Mouse (Mus musculus) 3134 (cell line): Measurements from ENCODE around the gene Tmem30a.
A peak's percentile ranks its signal among the peaks of the same experiment; 100 is the strongest.

ENCODE experiments used
- DNase-seq: peaks from one replicate; pipeline ENCODE4 v3.0.0-alpha.2; 2011; ENCODE audit warnings: low spot score; ENCODE audit not compliant: insufficient read length; ENCODE audit errors: extremely low read depth

Tmem30a gene

DNA sequence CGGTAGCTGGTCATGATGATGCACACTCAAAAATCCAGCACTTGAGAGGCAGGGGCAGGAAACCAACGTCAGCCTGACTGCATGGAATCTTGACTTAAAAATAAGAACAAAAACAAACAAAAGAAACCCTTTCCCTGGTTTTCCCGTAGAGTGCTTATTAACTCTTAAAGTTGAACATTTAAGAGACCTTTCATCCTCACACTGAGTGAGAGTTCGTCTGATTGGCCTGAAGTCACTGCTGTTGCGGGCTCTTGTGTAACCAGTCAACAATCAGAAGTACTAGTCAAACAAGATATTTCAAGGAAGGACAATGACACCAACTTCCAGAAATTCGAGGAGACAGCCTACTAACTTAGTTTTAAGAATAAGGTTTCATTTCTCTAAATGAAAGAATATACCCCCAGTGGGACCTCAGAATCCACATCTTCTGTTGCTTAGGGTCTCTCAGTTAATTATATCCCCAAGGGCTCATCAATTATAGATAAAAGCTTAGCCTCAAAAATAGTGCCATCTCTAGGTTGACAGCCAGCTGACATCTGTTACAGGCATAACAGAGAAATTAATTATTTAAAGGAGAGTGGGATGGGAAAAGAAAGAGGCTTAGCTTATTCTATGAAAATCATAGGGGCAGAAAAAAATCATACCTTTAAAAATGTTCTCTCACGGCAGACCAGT lies 3.3 kb upstream of the Tmem30a start:
- DNase-seq: no peak

GRCm38 (mm10) chr9:79795076-79795475 lies 1.8 kb upstream of the Tmem30a start:
- DNase-seq: no peak

GRCm38 (mm10) chr9:79785794-79786085 lies 7.6 kb downstream of the Tmem30a start:
- DNase-seq: no peak

DNA sequence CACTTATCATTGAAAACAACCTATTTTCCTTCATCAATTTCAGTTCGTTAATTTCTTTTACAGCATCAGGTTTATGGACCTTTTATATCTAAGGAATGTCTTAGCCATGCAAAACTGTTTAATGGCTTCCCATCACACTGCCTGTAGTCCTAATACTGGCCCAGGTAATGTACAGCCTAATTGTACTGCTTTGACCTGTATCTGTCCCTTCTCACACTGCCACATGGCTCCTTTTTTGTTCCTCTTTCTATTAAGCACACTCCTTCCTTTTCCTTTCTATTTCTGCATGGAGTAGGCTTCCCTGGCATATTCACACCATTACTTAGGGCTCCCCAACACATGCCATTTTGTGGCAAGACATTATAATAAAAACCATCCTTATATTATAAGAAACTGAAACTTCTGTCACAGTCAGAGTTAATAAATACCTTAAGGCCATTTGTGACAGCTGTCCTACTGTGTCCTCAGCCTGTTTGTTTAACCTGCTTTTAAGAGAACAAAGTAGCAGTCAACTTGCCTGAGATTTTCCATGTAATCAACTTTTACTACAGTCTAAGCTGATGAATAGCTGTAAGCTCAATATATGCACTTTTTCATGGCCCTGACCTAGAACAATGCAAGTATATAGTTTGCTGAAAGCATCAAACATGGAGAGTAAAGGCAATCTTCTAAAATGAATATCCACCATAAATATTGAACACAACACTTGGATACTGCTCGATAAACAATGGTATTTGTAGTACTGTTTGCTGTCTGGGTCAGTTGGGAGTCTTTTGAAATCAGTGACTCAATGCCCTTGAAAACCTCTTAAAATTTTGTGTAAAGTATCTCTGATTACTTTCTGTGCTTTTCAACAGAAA lies 8.1 kb downstream of the Tmem30a start:
- DNase-seq: no peak

DNA sequence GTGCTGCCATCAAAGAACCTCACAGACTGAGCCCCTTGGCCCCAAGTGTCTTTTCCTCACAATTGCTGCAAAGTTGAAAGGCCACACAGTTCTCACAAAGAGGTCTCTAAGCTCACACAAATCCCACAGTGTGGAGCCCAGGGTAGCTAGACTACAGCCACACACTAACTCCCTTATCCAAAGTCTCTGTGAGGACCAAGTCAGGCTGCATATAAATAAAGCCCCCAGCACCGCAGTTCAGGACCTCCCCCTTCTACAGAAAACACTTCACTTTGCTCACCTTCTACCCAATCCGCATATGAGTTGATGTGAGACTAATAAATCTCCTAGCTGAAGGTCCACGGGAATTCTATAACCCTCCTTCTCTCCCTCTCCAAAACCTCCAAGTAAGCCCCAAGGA lies 8.9 kb downstream of the Tmem30a start:
- no peak for DNase-seq

GRCm38 (mm10) chr9:79779354-79779753 lies 14.0 kb downstream of the Tmem30a start:
- DNase-seq: no peak

- no peak for DNase-seq
Observed at GRCm38 (mm10) chr9:79766991-79767545, 26.2 kb downstream of the Tmem30a start.

GRCm38 (mm10) chr9:79765329-79765728 lies 28.0 kb downstream of the Tmem30a start:
- DNase-seq: no peak

DNA sequence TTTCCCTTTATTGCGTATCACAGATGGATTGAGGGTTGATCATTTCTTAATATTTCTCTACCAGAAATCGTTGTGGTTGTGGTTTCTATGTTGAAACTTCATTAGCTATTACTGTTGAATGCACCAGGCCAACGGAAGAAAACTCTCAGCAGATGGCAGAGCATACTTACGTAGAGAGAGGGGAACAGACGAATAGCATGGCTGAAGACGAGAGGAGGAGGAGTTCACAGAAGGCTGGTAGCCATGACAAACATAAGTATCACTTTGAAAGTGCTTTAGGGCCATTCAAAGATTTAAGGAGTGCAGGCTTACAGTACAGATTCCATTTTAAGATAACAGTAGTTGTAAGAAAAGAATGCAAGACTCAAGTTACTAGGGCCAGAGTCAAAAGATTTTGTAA lies 30.8 kb downstream of the Tmem30a start:
- DNase-seq: no peak

DNA sequence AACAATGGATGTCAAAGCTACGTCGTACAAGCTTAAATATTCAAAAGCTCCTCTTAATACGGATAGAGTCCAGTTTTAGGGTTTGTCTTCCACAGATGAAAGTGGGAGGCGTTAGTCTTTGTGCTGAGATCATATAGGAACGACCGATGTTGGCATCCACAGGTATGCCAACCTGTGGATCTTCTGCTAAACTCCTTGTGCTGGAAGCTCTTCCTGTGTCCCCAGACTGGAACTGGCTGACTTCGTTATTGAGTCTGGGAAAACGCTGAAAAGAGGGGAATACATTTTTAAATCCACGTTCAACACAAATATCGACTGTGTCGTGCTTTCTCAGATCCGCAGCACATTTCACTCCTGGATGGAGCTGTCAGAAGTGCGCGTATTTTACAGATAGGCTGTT lies 33.2 kb downstream of the Tmem30a start:
- no peak for DNase-seq

GRCm38 (mm10) chr9:79759385-79760005 lies 33.8 kb downstream of the Tmem30a start, which contains the start of gene Cox7a2:
TSS of gene Cox7a2 (minus strand) at chr9:79759878.
- DNase-seq: peak; percentile 94

DNA sequence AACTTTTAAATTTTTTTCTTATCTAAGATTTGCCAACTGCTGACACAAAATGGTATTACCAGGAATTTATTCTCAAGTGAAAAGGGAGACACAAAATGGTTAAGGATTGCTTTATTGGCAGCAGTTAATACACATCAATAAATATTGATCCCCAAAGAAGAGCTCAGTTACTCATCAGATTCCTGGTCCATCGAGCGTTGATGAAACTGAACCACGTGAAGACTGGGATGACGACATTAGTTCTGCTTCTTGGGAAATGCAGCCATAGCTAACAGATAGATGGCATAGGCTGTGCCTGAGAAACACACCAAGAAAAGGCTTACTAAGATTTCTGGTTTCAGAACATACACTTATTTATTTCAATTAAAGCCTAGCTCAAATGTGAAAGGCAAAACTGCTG lies 38.0 kb downstream of the Tmem30a start:
- no peak for DNase-seq

GRCm38 (mm10) chr9:79751846-79752245 lies 41.5 kb downstream of the Tmem30a start:
- DNase-seq: no peak

DNA sequence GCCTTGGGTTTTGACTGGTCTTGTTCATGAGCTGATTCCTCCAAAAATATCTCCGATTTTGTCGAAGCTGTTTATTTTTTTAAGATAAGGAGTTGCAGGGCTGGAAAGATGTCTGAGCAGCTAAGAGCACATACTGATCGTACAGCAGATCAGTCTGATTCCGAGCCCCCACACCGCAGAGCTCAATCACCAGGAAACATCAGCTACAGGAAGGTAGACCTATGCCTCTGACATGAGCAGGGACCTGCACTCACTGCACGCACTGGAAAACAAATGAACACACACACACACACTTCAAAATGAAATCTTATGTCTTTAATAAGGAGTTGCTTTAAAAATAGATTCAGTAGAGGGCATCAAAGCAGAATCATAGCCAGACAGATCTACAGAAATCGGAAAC lies 42.6 kb downstream of the Tmem30a start:
- DNase-seq: no peak

DNA sequence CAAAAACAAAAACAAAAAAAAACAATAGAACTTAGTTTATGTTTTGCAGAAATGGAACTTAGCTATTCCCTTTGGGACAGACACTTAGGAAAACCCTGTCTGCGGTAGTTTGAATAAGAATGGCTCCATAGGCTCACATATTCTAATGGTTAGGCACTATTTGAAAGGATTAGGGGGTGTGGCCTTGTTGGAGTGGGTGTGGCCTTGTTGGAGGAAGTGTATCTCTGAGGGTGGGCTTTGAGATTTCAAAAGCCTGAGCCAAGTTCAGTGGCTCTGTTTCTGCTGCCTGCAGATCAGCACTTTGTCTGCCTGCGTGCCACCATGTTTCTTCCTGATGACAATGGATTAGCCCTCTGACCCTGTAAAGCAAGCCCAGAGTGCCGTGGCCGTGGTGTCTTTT lies 48.3 kb downstream of the Tmem30a start:
- no peak for DNase-seq

DNA sequence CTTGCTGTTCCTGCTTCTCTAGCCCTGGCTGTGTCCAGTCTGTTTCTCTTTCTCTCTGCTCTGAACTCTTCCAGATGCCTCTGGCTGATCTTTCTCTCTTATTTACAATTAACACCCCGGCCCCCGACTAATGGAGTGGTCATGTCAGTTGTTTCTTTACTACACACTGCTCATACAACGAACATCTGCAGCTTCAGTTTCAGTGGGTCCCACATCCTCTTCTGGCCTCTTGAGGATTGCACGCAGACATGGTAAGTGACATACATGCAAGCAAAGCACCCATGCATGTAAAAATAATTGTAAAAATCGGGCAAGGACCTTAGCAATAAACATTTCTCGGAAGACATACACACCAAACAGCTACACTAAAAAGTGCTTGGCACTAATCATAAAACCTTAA lies 57.7 kb downstream of the Tmem30a start:
- no peak for DNase-seq

DNA sequence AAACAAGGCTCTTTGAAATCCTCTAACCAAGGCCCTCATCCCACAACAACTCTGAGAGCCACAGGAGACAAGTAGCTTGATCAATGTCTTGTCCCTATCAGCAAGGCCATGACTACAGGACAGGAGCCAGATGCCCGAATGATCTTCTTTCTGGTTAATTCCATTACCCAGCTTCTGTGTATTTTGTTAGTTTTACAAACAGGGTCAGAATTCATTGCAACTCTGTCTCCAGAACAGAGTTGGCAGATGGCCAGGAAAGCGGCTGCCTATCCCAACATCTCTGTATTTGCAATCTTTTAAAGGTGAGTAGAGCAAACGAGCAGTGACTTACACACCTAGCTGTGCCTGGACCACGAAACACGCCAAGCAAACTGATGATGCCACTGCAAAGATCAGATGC lies 63.0 kb downstream of the Tmem30a start:
- no peak for DNase-seq

DNA sequence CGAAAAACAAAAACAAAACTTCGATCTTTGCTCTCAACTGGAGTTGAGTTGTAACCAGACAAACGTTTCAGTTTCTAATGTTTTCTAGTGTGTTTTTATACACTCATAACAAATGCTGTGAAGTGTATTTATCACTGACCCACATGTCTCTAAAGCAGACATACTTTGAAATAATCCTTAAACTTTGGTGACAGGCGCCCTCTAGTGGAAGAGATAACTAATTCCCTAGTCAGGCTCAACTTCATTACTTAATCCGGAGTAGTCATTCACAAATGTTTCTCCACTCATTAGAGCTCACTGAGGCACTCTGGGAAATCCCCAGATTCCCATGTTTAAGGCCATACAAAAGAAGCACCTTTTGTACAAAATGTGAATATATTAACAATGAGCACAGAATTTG lies 70.2 kb downstream of the Tmem30a start:
- DNase-seq: no peak

DNA sequence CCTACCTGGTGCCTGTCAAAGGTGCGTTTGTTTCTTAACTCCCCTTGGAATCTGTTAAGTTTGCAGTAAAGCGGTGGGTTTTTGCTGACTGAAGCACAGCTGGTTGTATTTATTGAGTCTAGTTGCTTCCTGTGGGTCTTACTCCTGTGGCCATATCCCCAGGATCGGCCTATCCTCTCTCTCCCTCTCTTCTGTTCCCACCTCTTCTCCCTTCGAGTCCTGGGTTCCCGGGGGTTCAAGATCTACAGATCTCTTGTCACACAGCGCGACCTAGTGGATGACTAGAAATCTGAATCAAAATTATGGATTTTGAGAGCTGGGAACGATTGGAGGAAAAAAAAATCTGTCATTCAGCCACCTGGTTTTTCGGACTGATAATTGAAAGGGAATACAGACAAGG lies 72.3 kb downstream of the Tmem30a start:
- DNase-seq: no peak

DNA sequence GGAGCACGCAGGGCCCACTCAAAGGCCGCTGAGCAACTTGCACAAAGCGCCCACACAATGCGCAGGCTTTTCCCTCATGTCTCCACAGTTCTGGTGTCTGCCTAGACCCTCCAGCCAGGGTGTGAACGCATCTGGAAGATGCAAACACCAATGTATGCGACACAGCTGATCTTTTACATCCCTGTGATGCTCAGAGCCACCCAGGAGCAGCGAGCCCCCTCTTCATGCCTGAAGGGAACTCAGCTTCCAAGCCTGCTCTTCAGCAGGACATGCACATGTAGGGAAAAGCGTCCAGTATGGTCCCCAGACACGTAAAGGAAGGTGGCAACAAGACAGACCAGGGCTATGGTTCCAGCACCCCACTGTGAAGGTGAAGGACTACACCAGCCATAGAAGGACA lies 73.2 kb downstream of the Tmem30a start:
- DNase-seq: no peak

DNA sequence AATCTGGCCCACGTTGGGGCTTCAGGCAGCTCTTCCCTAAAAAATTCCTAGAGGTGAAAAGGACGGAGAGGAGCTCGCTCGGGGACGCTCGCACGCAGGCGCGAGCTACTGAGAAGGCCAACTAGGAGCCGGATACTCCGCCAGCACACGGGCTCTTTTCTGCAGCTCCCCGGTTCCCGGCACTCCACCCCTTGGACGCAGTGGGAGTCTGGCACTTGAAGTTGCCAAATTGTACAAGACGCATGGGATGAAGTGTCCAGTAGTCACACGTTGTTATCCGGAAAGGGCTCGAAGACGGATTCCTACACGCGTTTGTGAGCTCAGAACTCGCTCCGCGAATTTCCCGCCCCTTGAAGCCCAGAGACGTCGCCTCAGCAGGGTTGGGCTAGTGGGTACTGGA lies 73.9 kb downstream of the Tmem30a start:
- no peak for DNase-seq
